Mouse (Mus musculus): ENCODE results near the gene Zdhhc1.
A peak's percentile ranks its signal among the peaks of the same experiment; 100 is the strongest.

Zdhhc1 gene

GRCm38 (mm10) chr8:105516018-105516645 lies 19.4 kb upstream of the Zdhhc1 start:
- DNase-seq: peak; percentile 74

- no peak for DNase-seq
Measured at GRCm38 (mm10) chr8:105514656-105515055, 18.0 kb upstream of the Zdhhc1 start.

- DNase-seq: no peak
Measured at GRCm38 (mm10) chr8:105514194-105514593, 17.5 kb upstream of the Zdhhc1 start.

GRCm38 (mm10) chr8:105509997-105510735 lies 13.5 kb upstream of the Zdhhc1 start:
- DNase-seq: no peak

GRCm38 (mm10) chr8:105508758-105509157 lies 12.1 kb upstream of the Zdhhc1 start:
- no peak for DNase-seq

GRCm38 (mm10) chr8:105506977-105507376 lies 10.3 kb upstream of the Zdhhc1 start:
- no peak for DNase-seq

GRCm38 (mm10) chr8:105504617-105505016 lies 7.9 kb upstream of the Zdhhc1 start:
- DNase-seq: no peak

GRCm38 (mm10) chr8:105499787-105500186 lies 3.1 kb upstream of the Zdhhc1 start:
- no peak for DNase-seq

- DNase-seq: no peak
Measured at GRCm38 (mm10) chr8:105495350-105496302, 1.1 kb downstream of the Zdhhc1 start.

GRCm38 (mm10) chr8:105494566-105494965 lies 2.1 kb downstream of the Zdhhc1 start:
- no peak for DNase-seq

- no peak for DNase-seq
Measured at GRCm38 (mm10) chr8:105493495-105493894, 3.2 kb downstream of the Zdhhc1 start.

- no peak for DNase-seq
Measured at GRCm38 (mm10) chr8:105489281-105489680, 7.4 kb downstream of the Zdhhc1 start.

- DNase-seq: no peak
Measured at GRCm38 (mm10) chr8:105488082-105488481, 8.6 kb downstream of the Zdhhc1 start.

GRCm38 (mm10) chr8:105484392-105484791 lies 12.3 kb downstream of the Zdhhc1 start:
- no peak for DNase-seq

GRCm38 (mm10) chr8:105484030-105484368 lies 12.7 kb downstream of the Zdhhc1 start:
- no peak for DNase-seq

GRCm38 (mm10) chr8:105483212-105484029 lies 13.3 kb downstream of the Zdhhc1 start:
- peak; percentile 49 for DNase-seq

GRCm38 (mm10) chr8:105482123-105482522 lies 14.6 kb downstream of the Zdhhc1 start:
- no peak for DNase-seq

- no peak for DNase-seq
Measured at GRCm38 (mm10) chr8:105481453-105481852, 15.2 kb downstream of the Zdhhc1 start.

- no peak for DNase-seq
Measured at GRCm38 (mm10) chr8:105481013-105481412, 15.7 kb downstream of the Zdhhc1 start.

- DNase-seq: no peak
Measured at GRCm38 (mm10) chr8:105477792-105478191, 18.9 kb downstream of the Zdhhc1 start.

- DNase-seq: peak; percentile 78
Measured at GRCm38 (mm10) chr8:105476628-105477413, 19.9 kb downstream of the Zdhhc1 start.

- DNase-seq: no peak
Measured at GRCm38 (mm10) chr8:105476161-105476560, 20.5 kb downstream of the Zdhhc1 start.

Data from cerebellum, adult 9-11 months (tissue).